ENCODE assay signal across 38 mouse cellular contexts in genomic region chr8:105155091-105155745, GRCm38 (mm10). TPM values are rescaled to one million over a fixed set of nuclear protein-coding genes. Genes with fewer than 3 reads are reported as not detected.
DNase-seq lines count a peak whose midpoint lies in the region; ATAC-seq and TF ChIP-seq lines count a peak whose summit lies in the region.
"Had no signal": no experiment of that assay in that cellular context is flagged by ENCODE, and none has a peak within 500 bp of the region (broad histone marks: within the 10 kb centered on the region; RNA-seq: fewer than 3 reads in every experiment).

No protein-coding gene starts in this region.

- no peaks in the 10 kb centered on the region for H3K36me3 ChIP-seq in forebrain, embryonic 12.5 days (replicated peaks)
- H3K36me3 ChIP-seq in forebrain, postnatal 0 days (ENCODE audit: insufficient read depth): no peaks in the 10 kb centered on the region
- H3K36me3 ChIP-seq: embryonic facial prominence, embryonic 12.5 days; heart, embryonic 13.5 days; limb, embryonic 12.5 days; liver, embryonic 12.5 days; neural tube, embryonic 12.5 days had no signal

- peak overlapping the region; percentile 33; the same call in 1 of the 2 replicates for H3K27ac ChIP-seq in forebrain, embryonic 12.5 days
- no peak overlapping the region for H3K27ac ChIP-seq in forebrain, postnatal 0 days (ENCODE audit: low read depth, low read length)
- H3K27ac ChIP-seq: embryonic facial prominence, embryonic 12.5 days; heart, embryonic 13.5 days; hindbrain, embryonic 14.5 days; limb, embryonic 12.5 days; liver, embryonic 12.5 days; neural tube, embryonic 12.5 days had no signal

- DNase-seq in adrenal gland, adult 8-10 months: peak; percentile 61
- DNase-seq in adrenal gland, postnatal 4 days (ENCODE audit: low spot score in 2 of 2): no peak
- DNase-seq in ovary, postnatal 36 days (ENCODE audit: low spot score): peak; percentile 52
- no peak for DNase-seq in ovary, postnatal 14 days (ENCODE audit: low spot score)
- peak; percentile 7 for DNase-seq in forebrain, postnatal 0 days
- no peak for DNase-seq in cerebellum, postnatal 14 days
- no peak for DNase-seq in right cerebral cortex, postnatal 4 days
- DNase-seq: cerebellum, adult 2 months; embryo, embryonic 11 days; gastrocnemius, postnatal 10 days; heart, postnatal 10 days; kidney, adult 9 months; kidney, postnatal 10 days; layer of hippocampus, postnatal 36 days; liver, postnatal 0 days; lung, postnatal 36 days; right cerebral cortex, adult 18-20 months; thymus, adult 2 months; thymus, postnatal 36 days had no signal

- 79% methylated on average over 6 of the region's 6 CpGs for WGBS in forebrain, embryonic 12.5 days
- WGBS in forebrain, postnatal 0 days: 69% methylated on average over 6 of the region's 6 CpGs

- H3K4me1 ChIP-seq in forebrain, embryonic 12.5 days: peaks cover 18% of the 10 kb centered on the region
- 0 out of 2 replicates have a peak, but pooled peaks cover 11% of the 10 kb centered on the region for H3K4me1 ChIP-seq in forebrain, postnatal 0 days (ENCODE audit: insufficient read depth)

- H3K4me3 ChIP-seq in forebrain, embryonic 12.5 days (replicated peaks): no peak overlapping the region
- H3K4me3 ChIP-seq in forebrain, postnatal 0 days (ENCODE audit: low read depth, low read length): no peak overlapping the region
- H3K4me3 ChIP-seq: embryonic facial prominence, embryonic 12.5 days; heart, embryonic 13.5 days; limb, embryonic 12.5 days; liver, embryonic 12.5 days; myocyte; neural tube, embryonic 12.5 days had no signal

- TF ChIP-seq CTCF in forebrain, postnatal 0 days (IDR thresholded peaks at IDR 0.05; ENCODE audit: low read depth): no peak

- no peaks in the 10 kb centered on the region for H3K9me3 ChIP-seq in forebrain, embryonic 12.5 days
- H3K9me3 ChIP-seq in forebrain, postnatal 0 days (ENCODE audit: low read length): no peaks in the 10 kb centered on the region
- H3K9me3 ChIP-seq: embryonic facial prominence, embryonic 12.5 days; heart, embryonic 13.5 days; limb, embryonic 12.5 days; liver, embryonic 12.5 days; neural tube, embryonic 12.5 days had no signal

- ATAC-seq in forebrain, embryonic 12.5 days (ENCODE audit: low FRiP score): no peak
- ATAC-seq in forebrain, postnatal 0 days: no peak
- ATAC-seq: intestine, postnatal 0 days; liver, embryonic 12.5 days; liver, postnatal 0 days had no signal

- no peak overlapping the region for H3K4me2 ChIP-seq in forebrain, embryonic 12.5 days
- no peak overlapping the region for H3K4me2 ChIP-seq in forebrain, postnatal 0 days (ENCODE audit: low read depth)
- H3K4me2 ChIP-seq: embryonic facial prominence, embryonic 12.5 days; heart, embryonic 13.5 days; hindbrain, embryonic 14.5 days; limb, embryonic 12.5 days; liver, embryonic 12.5 days; midbrain, embryonic 11.5 days; neural tube, embryonic 12.5 days had no signal

- no peak overlapping the region for H3K9ac ChIP-seq in forebrain, embryonic 12.5 days
- H3K9ac ChIP-seq in forebrain, postnatal 0 days: no peak overlapping the region
- H3K9ac ChIP-seq: embryonic facial prominence, embryonic 12.5 days; heart, embryonic 13.5 days; hindbrain, embryonic 14.5 days; limb, embryonic 12.5 days; liver, embryonic 12.5 days; liver, postnatal 0 days; neural tube, embryonic 12.5 days had no signal

- H3K27me3 ChIP-seq in forebrain, embryonic 12.5 days: peaks cover 18% of the 10 kb centered on the region
- no peaks in the 10 kb centered on the region for H3K27me3 ChIP-seq in forebrain, postnatal 0 days (ENCODE audit: insufficient read depth, low read length)
- H3K27me3 ChIP-seq: neural tube, embryonic 12.5 days had no signal

RNA-seq across cellular contexts. Expression of gene Cbfb, which starts 15.3 kb away (rescaled TPM):
- 100 to 1,000 TPM in 2 of 4 experiments, 10 to 100 TPM in 2; 71.5 to 127 (median 93.2) TPM for total RNA-seq in adrenal gland, adult 8-10 months (2022)
- total RNA-seq in adrenal gland, postnatal 4 days (2021): 10 to 100 TPM; 66.4 to 70.2 TPM
- 58.3 and 60.0 TPM in 2 replicates for polyA plus RNA-seq in forebrain, embryonic 12.5 days (2016; fragmentation: Nextera tagmentation; extraction: Ambion mirVana)
- 56.4 and 65.6 TPM in 2 replicates for total RNA-seq in forebrain, postnatal 0 days (2014; rRNA removed)
- polyA plus RNA-seq in forebrain, postnatal 0 days (2015; fragmentation: Nextera tagmentation; extraction: Ambion mirVana): 23.5 and 29.9 TPM in 2 replicates

RNA-seq across cellular contexts. Expression of gene Ces4a, which starts 23.6 kb away (rescaled TPM):
- under 1 TPM in 2 of 4 experiments, not detected in 2; 0.16 to 0.24 TPM for total RNA-seq in adrenal gland, adult 8-10 months (2022)
- not detected for total RNA-seq in adrenal gland, postnatal 4 days (2021)
- not detected in 2 replicates for polyA plus RNA-seq in forebrain, embryonic 12.5 days (2016; fragmentation: Nextera tagmentation; extraction: Ambion mirVana)
- total RNA-seq in forebrain, postnatal 0 days (2014; rRNA removed): 0.10 TPM in 1 of 2 replicates, not detected in the other
- 0.05 TPM in 1 of 2 replicates, not detected in the other for polyA plus RNA-seq in forebrain, postnatal 0 days (2015; fragmentation: Nextera tagmentation; extraction: Ambion mirVana)
- total RNA-seq: adrenal gland, adult 18-20 months; gastrocnemius, postnatal 10 days; granulocyte monocyte progenitor cell, adult 5-6 weeks; heart, postnatal 10 days; hematopoietic stem cell, adult 5-6 weeks; layer of hippocampus, postnatal 36 days; left cerebral cortex, postnatal 14 days; megakaryocyte, adult 5-6 weeks; midbrain, postnatal 0 days had no signal
- polyA plus RNA-seq: embryonic facial prominence, embryonic 12.5 days; heart, embryonic 13.5 days; hindbrain, embryonic 14.5 days; intestine, postnatal 0 days; large intestine, adult 2 months; limb, embryonic 12.5 days; liver, embryonic 12.5 days; lung, embryonic 16.5 days; midbrain, embryonic 11.5 days; midbrain, postnatal 0 days; myocyte; neural tube, embryonic 12.5 days; spleen, adult 2 months; thymus, adult 2 months had no signal

Comparison
In these comparisons a context has a peak if more than half of its experiments do, and no peak if none do; other contexts are left out.
1. DNase-seq: peak in adrenal gland, adult 8-10 months (single experiment), ovary, postnatal 36 days (single experiment) and forebrain, postnatal 0 days (single experiment); none in adrenal gland, postnatal 4 days (0 of 2), ovary, postnatal 14 days (single experiment), cerebellum, postnatal 14 days (0 of 2) and right cerebral cortex, postnatal 4 days (single experiment).